Mouse (Mus musculus) ES-E14 (cell line): ENCODE results near the gene Gm4969.

Experiments
- HCFC1 ChIP-seq: IDR thresholded peaks from 2 replicates; pipeline ENCODE4 v1.6.1; 2012; ENCODE audit warnings: low read length, inconsistent platforms, borderline replicate concordance; ENCODE audit not compliant: insufficient read depth
- ZC3H11A ChIP-seq: IDR thresholded peaks from 2 replicates; pipeline ENCODE4 v1.6.1; 2012; ENCODE audit warnings: low read depth, mild to moderate bottlenecking, inconsistent platforms, low read length, borderline replicate concordance
- ZNF384 ChIP-seq: IDR thresholded peaks from 2 replicates; pipeline ENCODE4 v1.6.1; 2012; ENCODE audit warnings: low read depth, low read length, inconsistent platforms

- no peak for TF ChIP-seq ZC3H11A
- TF ChIP-seq ZNF384 = no peak
- TF ChIP-seq HCFC1 = no peak
These were observed 3.5 kb upstream of the Gm4969 start for GRCm38 (mm10) chr7:19121686-19122085.
